Mouse (Mus musculus) urinary bladder, adult 18-20 months (tissue): ENCODE measurements around the gene Tsc2.
A peak's percentile ranks its signal among the peaks of the same experiment; 100 is the strongest.

Source experiments
- DNase-seq, 2 experiments: peaks; one replicate each; pipeline ENCODE4 v3.0.0; 2022; ENCODE audit warnings: low spot score in 2 of 2, mixed read lengths in 2 of 2

The Tsc2 gene

GRCm38 (mm10) chr17:24567034-24567779 lies 65.2 kb downstream of the Tsc2 start:
- peak; percentile 29 to 58 for DNase-seq

GRCm38 (mm10) chr17:24565792-24566191 lies 66.6 kb downstream of the Tsc2 start:
- DNase-seq: no peak

DNA sequence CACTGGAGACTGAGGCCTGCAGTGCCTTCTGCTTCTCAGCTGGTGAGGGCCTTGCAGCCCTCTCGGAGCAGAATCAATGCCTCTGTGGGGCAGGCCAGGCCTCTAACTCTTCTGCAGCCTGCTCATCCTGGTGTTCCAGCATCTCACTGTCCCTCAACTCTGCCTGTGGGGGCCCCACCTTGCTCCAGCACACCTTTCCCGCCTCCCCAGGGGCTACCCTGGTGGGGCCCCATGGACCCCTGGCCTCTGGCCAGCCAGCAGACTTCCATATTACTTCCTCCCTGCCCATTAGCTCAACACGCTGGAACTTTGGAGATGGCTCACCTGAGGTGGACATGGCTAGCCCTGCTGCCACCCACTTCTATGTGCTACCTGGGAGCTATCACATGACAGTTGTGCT lies 67.3 kb downstream of the Tsc2 start:
- DNase-seq: no peak

DNA sequence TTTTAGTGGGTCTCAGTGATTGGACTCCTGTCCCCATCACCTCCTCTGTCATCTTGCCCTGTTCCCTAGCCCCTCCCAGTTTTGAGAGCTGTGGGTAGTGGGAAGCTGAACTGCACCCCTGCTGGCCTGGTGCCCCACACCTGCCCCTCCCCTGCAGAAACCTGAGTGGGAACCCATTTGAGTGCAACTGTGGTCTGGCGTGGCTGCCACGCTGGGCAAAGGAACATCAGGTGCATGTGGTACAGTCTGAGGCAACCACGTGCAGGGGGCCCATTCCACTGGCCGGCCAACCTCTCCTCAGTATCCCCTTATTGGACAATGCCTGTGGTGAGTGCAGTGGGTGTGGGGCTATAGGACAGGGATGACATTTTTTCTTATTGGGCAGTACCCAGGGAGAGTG lies 68.0 kb downstream of the Tsc2 start:
- DNase-seq: no peak

GRCm38 (mm10) chr17:24563638-24564037 lies 68.8 kb downstream of the Tsc2 start:
- DNase-seq: no peak

DNA sequence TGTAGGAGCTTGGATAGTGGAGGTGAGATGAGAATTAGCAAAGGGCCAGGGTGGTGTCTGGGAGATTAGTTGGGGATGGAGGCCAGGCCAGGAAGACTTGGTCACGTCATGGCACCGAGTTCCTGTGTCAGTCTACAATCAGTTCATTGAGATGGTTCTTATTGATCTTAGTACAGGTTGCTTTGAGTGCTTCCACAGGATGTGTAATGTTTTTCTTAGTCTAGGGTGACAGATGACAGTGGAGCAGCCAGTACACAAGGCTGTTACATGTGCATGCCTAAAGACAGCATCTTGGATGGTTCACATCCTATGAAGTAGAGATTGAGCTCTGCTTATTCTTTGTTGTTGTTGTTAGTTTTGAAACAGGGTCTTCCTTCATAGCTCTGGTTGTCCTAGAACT lies 70.8 kb downstream of the Tsc2 start:
- no peak for DNase-seq

- no peak for DNase-seq
These were observed 72.0 kb downstream of the Tsc2 start for GRCm38 (mm10) chr17:24560301-24561028.

GRCm38 (mm10) chr17:24559146-24559545 lies 73.3 kb downstream of the Tsc2 start:
- no peak for DNase-seq

- DNase-seq: no peak
These were observed 73.8 kb downstream of the Tsc2 start for GRCm38 (mm10) chr17:24558600-24559099.

GRCm38 (mm10) chr17:24557091-24557490 lies 75.3 kb downstream of the Tsc2 start:
- peak in 1 of 2 experiments; percentile 76 for DNase-seq

- no peak for DNase-seq
These were observed 81.4 kb downstream of the Tsc2 start for GRCm38 (mm10) chr17:24551050-24551444.

DNA sequence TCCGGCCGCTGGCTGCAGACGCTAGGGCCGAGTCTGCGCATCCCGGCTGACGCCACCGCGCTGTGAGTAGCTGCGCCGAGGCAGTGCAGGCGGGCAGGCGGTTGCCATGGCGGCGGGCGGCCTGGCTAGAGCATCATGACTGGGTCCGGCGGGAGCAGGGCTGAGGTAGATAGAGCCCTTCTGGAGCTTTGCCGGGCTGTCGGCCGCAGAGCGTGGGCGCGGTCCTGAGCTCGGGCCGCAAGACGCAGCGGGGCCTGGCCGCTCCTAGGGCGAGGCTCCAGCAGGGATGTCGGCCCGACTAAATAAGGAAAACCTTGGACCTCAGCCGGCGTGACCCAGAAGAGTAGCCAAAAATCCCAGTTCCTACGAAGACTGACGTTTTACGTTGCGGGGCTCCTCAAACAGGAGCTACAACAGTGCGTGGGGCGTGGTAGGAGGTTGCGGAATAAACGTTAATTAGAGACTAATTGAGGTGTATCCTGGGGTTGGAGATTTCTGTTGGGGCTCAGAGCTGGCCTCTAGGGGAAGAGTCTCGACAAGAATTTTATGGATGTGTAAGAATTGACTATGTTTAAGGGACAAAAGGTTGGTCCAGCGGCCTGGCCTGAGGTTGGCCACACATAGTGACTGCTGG lies 81.9 kb downstream of the Tsc2 start:
- peak; percentile 68 to 76 for DNase-seq

DNA sequence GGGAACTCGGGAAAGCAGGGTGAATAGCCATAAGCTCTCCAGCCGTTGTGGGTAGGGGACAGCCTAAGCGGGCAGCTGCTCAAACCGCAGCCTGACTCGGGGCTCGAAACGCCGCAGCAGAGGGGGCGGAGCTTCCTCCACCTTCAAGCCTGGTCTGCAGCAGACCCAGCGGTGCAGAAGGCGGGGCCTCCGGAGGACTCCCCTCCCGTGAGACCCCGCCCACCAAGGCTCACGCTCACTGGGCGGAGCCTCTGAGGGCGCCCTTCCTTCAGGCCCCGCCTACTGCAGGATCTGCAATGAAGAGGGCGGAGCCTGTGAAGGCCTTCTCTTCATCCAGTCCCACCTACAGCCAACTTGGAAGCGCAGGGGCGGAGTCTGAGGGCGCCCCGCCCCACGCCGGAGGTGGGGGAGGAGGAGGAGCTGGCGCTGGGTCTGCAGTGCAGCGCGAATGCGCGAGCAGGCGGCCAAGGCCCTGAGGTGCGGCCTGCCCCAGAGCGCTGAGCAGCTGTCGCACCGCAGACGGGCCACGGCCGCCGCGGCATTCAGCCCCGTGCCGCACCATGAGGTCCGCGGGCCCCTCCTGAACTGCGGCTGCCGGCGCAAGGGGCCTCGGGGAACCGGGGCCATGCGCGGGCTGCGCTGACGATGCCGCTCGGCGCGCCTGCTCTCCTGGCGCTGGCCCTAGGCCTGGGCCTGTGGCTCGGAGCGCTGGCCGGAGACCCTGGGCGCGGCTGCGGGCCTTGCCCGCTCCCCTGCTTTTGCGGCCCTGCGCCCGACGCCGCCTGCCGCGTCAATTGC lies 82.6 kb downstream of the Tsc2 start, which contains the start of gene Pkd1:
Gene Pkd1 (plus strand): TSS at position 217 of the 798 bp plus-strand sequence.
- DNase-seq: peak; percentile 98 to 99

DNA sequence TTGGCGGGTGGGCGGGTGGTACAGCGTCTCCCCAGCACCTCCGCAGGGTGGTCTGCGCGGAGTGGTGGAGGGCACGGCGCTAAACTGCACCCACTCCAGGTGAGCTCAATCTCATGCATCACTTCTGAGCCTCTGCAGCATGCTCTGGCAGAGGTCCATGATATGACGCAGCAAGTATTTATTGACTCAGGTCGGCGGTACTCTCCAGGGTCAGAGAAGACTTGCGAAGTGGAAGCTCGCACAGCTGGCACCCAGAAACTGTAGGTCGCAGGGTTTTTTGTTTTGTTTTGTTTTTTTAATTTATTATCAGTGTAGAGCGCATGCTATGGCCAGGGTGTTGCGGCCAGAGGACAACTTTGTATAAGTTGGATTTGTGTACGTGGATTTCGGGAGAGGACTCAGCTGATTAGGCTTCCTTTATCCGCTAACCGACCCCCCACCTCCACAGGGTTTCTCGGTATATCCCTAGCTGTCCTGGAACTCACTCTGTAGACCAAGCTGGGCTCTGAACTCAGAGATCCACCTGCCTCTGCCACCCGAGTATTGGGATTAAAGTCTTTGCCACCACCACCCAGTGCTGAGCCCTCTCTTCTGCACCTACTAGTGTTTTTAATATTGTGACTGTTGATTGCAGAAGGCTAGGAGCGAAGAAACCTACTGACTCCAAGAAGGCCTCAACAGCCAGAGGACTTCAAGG lies 83.4 kb downstream of the Tsc2 start:
- peak; percentile 58 to 60 for DNase-seq

DNA sequence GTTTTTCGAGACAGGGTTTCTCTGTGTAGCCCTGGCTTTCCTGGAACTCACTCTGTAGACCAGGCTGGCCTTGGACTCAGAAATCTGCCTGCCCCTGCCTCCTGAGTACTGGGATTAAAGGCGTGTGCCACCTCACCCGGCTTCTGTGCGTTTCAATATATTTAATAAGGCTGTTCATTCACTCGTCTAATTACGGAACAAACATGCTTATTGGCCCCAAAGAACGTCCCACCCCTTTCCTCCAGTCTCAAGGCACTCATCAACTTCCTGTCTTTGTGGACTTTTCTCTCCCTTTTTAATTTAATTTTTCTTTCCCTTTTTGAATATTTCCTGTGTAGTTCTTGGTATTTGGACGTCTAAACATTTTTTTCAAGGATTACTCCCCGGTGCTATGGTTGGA lies 84.0 kb downstream of the Tsc2 start:
- DNase-seq: no peak

GRCm38 (mm10) chr17:24546234-24546633 lies 86.2 kb downstream of the Tsc2 start:
- no peak for DNase-seq
